ENCODE assay signal across 8 mouse cellular contexts in the genomic region with DNA sequence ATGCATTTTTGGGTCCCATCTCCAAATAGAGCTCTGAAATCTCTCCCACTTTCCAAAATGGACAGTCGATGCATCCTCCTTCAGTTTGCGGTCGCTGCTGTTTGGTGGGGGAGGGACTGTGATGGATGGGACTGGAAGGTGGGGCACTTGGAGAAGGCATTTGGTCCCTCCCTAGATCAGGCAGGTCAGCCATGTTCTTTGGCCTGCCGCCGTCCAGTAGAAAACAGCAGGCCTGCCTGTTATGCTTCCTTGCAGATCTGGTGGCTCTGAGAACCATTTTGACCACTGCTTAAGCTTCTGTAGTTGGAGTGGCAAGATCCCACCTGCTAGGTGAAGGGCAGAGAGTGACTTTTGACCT. TPM values are rescaled to one million over a fixed set of nuclear protein-coding genes. Genes with fewer than 3 reads are reported as not detected.
A peak's percentile ranks its signal among the peaks of the same experiment; 100 is the strongest.
DNase-seq lines count a peak whose midpoint lies in the region; ATAC-seq and TF ChIP-seq lines count a peak whose summit lies in the region.

No protein-coding gene starts in this region.

- no peak for TF ChIP-seq POLR2A in cerebellum, adult 2 months (IDR thresholded peaks at IDR 0.05; ENCODE audit: borderline replicate concordance, insufficient read depth, low read length)

- H3K4me1 ChIP-seq in cerebellum, adult 2 months (ENCODE audit: control insufficient read depth, insufficient read depth, low read length) = peaks cover 20% of the 10 kb centered on the region
- peaks cover 66% of the 10 kb centered on the region for H3K4me1 ChIP-seq in erythroblast, embryonic 14.5 days (ENCODE audit: control insufficient read depth)
- H3K4me1 ChIP-seq in limb, embryonic 11.5 days (ENCODE audit: control insufficient read depth, insufficient read depth, low read length) = peaks cover 29% of the 10 kb centered on the region
- H3K4me1 ChIP-seq in neural tube, embryonic 15.5 days = peaks cover 55% of the 10 kb centered on the region

- WGBS in cerebellum, adult 2 months = 60% methylated on average over 5 of the region's 5 CpGs
- 17% methylated on average over 5 of the region's 5 CpGs for WGBS in limb, embryonic 11.5 days
- WGBS in neural tube, embryonic 15.5 days = 16% methylated on average over 5 of the region's 5 CpGs

- peak overlapping the region; percentile 55 for H3K9ac ChIP-seq in limb, embryonic 11.5 days (ENCODE audit: low read length)
- H3K9ac ChIP-seq in neural tube, embryonic 15.5 days (replicated peaks) = peak overlapping the region; percentile 63

- no peak for DNase-seq in cerebellum, adult 2 months
- DNase-seq in cerebellum, postnatal 36 days = no peak
- peak; percentile 59 for DNase-seq in 416B (ENCODE audit: low read depth)
- DNase-seq in limb, embryonic 11.5 days (ENCODE audit: low spot score) = no peak
- no peak for DNase-seq in spleen, adult 12 weeks (ENCODE audit: low spot score)

- no peak overlapping the region; the same call in 1 of the 2 replicates for H3K27ac ChIP-seq in cerebellum, adult 2 months (ENCODE audit: insufficient read depth, low read length)
- peak overlapping the region; percentile 56; the same call in 1 of the 2 replicates for H3K27ac ChIP-seq in limb, embryonic 11.5 days (replicated peaks; ENCODE audit: low read depth, low read length)
- H3K27ac ChIP-seq in neural tube, embryonic 15.5 days (replicated peaks) = peak overlapping the region; percentile 78

- peaks cover 44% of the 10 kb centered on the region for H3K36me3 ChIP-seq in erythroblast, embryonic 14.5 days (ENCODE audit: control insufficient read depth)
- H3K36me3 ChIP-seq in limb, embryonic 11.5 days (ENCODE audit: control insufficient read depth, insufficient read depth, low read length) = peaks cover 30% of the 10 kb centered on the region
- H3K36me3 ChIP-seq in neural tube, embryonic 15.5 days = peaks cover 29% of the 10 kb centered on the region

- H3K9me3 ChIP-seq in erythroblast, embryonic 14.5 days (ENCODE audit: control insufficient read depth, low read length) = peaks cover 9% of the 10 kb centered on the region; the same call in 1 of the 2 replicates
- no peaks in the 10 kb centered on the region for H3K9me3 ChIP-seq in limb, embryonic 11.5 days (ENCODE audit: control insufficient read depth, low read length)
- no peaks in the 10 kb centered on the region for H3K9me3 ChIP-seq in neural tube, embryonic 15.5 days (replicated peaks)

- no peak for TF ChIP-seq CTCF in cerebellum, adult 2 months (IDR thresholded peaks at IDR 0.05; ENCODE audit: borderline replicate concordance, insufficient read depth, low read depth, low read length)

- no peaks in the 10 kb centered on the region for H3K27me3 ChIP-seq in cerebellum, adult 2 months (ENCODE audit: control insufficient read depth, insufficient read depth, low read length)
- peaks cover 38% of the 10 kb centered on the region for H3K27me3 ChIP-seq in erythroblast, embryonic 14.5 days (ENCODE audit: control insufficient read depth)
- peaks cover 18% of the 10 kb centered on the region for H3K27me3 ChIP-seq in limb, embryonic 11.5 days (ENCODE audit: control insufficient read depth, insufficient read depth, low read length)
- H3K27me3 ChIP-seq in neural tube, embryonic 15.5 days (replicated peaks) = peaks cover 37% of the 10 kb centered on the region

- no peak for ATAC-seq in limb, embryonic 11.5 days (ENCODE audit: insufficient number of reproducible peaks, low FRiP score, low TSS enrichment, low read depth)
- ATAC-seq in neural tube, embryonic 15.5 days (ENCODE audit: low FRiP score) = peak; percentile 23
- no peak for ATAC-seq in inflammation-experienced regulatory T-cells, adult 6 months

- H3K4me3 ChIP-seq in cerebellum, adult 2 months (replicated peaks; ENCODE audit: insufficient read depth, low read depth, low read length) = peak overlapping the region; percentile 88
- H3K4me3 ChIP-seq in erythroblast, embryonic 14.5 days (replicated peaks) = peak overlapping the region; percentile 69
- peak overlapping the region; percentile 60 for H3K4me3 ChIP-seq in limb, embryonic 11.5 days (ENCODE audit: low read depth, low read length)
- H3K4me3 ChIP-seq in neural tube, embryonic 15.5 days (replicated peaks) = peak overlapping the region; percentile 56

- peak overlapping the region; percentile 78 for H3K4me2 ChIP-seq in limb, embryonic 11.5 days (ENCODE audit: low read depth, severe bottlenecking)
- H3K4me2 ChIP-seq in neural tube, embryonic 15.5 days = peak overlapping the region; percentile 66

RNA-seq across cellular contexts. Expression of a gene that starts 1.0 kb away (rescaled TPM):
- polyA plus RNA-seq in cerebellum, adult 2 months (2012; rRNA removed) = 68.7 and 73.9 TPM in 2 replicates
- 1.0 and 1.1 TPM in 2 replicates for polyA plus RNA-seq in erythroblast, embryonic 14.5 days (2012)
- 27.2 and 35.7 TPM in 2 replicates for polyA plus RNA-seq in limb, embryonic 11.5 days (2014; fragmentation: Nextera tagmentation; extraction: Ambion mirVana)
- polyA plus RNA-seq in neural tube, embryonic 15.5 days (2015; fragmentation: Nextera tagmentation; extraction: Ambion mirVana) = 23.7 and 25.1 TPM in 2 replicates
- 1 to 10 TPM; 6.0 to 8.7 (median 8.5) TPM for polyA plus RNA-seq in inflammation-experienced regulatory T-cells, adult 6 months (2017; shearing (Covaris generic))

RNA-seq across cellular contexts. Expression of a gene that starts 6.8 kb away (rescaled TPM):
- 58.9 and 62.3 TPM in 2 replicates for polyA plus RNA-seq in cerebellum, adult 2 months (2012; rRNA removed)
- polyA plus RNA-seq in erythroblast, embryonic 14.5 days (2012) = 15.4 and 17.1 TPM in 2 replicates
- 70.9 and 73.3 TPM in 2 replicates for polyA plus RNA-seq in limb, embryonic 11.5 days (2014; fragmentation: Nextera tagmentation; extraction: Ambion mirVana)
- polyA plus RNA-seq in neural tube, embryonic 15.5 days (2015; fragmentation: Nextera tagmentation; extraction: Ambion mirVana) = 85.3 and 89.8 TPM in 2 replicates
- polyA plus RNA-seq in inflammation-experienced regulatory T-cells, adult 6 months (2017; shearing (Covaris generic)) = 10 to 100 TPM; 15.7 to 24.9 (median 19.9) TPM

RNA-seq across cellular contexts. Expression of a gene that starts 6.9 kb away (rescaled TPM):
- polyA plus RNA-seq in cerebellum, adult 2 months (2012; rRNA removed) = 140 and 162 TPM in 2 replicates
- 0.31 and 0.46 TPM in 2 replicates for polyA plus RNA-seq in erythroblast, embryonic 14.5 days (2012)
- polyA plus RNA-seq in limb, embryonic 11.5 days (2014; fragmentation: Nextera tagmentation; extraction: Ambion mirVana) = 21.2 and 22.3 TPM in 2 replicates
- 73.0 and 77.3 TPM in 2 replicates for polyA plus RNA-seq in neural tube, embryonic 15.5 days (2015; fragmentation: Nextera tagmentation; extraction: Ambion mirVana)
- 1 to 10 TPM; 1.8 to 3.0 (median 2.4) TPM for polyA plus RNA-seq in inflammation-experienced regulatory T-cells, adult 6 months (2017; shearing (Covaris generic))

RNA-seq across cellular contexts. Expression of a gene that starts 7.2 kb away (rescaled TPM):
- 8.3 and 10.1 TPM in 2 replicates for polyA plus RNA-seq in cerebellum, adult 2 months (2012; rRNA removed)
- 0.06 and 0.12 TPM in 2 replicates for polyA plus RNA-seq in erythroblast, embryonic 14.5 days (2012)
- 5.3 and 6.8 TPM in 2 replicates for polyA plus RNA-seq in limb, embryonic 11.5 days (2014; fragmentation: Nextera tagmentation; extraction: Ambion mirVana)
- 7.1 and 9.6 TPM in 2 replicates for polyA plus RNA-seq in neural tube, embryonic 15.5 days (2015; fragmentation: Nextera tagmentation; extraction: Ambion mirVana)
- not detected for polyA plus RNA-seq in inflammation-experienced regulatory T-cells, adult 6 months (2017; shearing (Covaris generic))

RNA-seq across cellular contexts. Expression of a gene that starts 13.1 kb away (rescaled TPM):
- 46.8 and 51.3 TPM in 2 replicates for polyA plus RNA-seq in cerebellum, adult 2 months (2012; rRNA removed)
- polyA plus RNA-seq in erythroblast, embryonic 14.5 days (2012) = 3.0 and 3.4 TPM in 2 replicates
- polyA plus RNA-seq in limb, embryonic 11.5 days (2014; fragmentation: Nextera tagmentation; extraction: Ambion mirVana) = 11.3 and 12.5 TPM in 2 replicates
- polyA plus RNA-seq in neural tube, embryonic 15.5 days (2015; fragmentation: Nextera tagmentation; extraction: Ambion mirVana) = 17.2 and 25.7 TPM in 2 replicates
- polyA plus RNA-seq in inflammation-experienced regulatory T-cells, adult 6 months (2017; shearing (Covaris generic)) = 10 to 100 TPM; 49.4 to 68.0 (median 63.9) TPM
